Comparison of ENCODE assay signal across 21 mouse cellular contexts in genomic region chr16:8752334-8752733, GRCm38 (mm10). TPM values are rescaled to one million over a fixed set of nuclear protein-coding genes. Genes with fewer than 3 reads are reported as not detected.
DNase-seq lines count a peak whose midpoint lies in the region; ATAC-seq and TF ChIP-seq lines count a peak whose summit lies in the region.
"Had no signal": no experiment of that assay in that cellular context is flagged by ENCODE, and none has a peak within 500 bp of the region (broad histone marks: within the 10 kb centered on the region; RNA-seq: fewer than 3 reads in every experiment).

No protein-coding gene starts in this region.

- H3K9ac ChIP-seq in liver, embryonic 14.5 days (replicated peaks), result peak overlapping the region; percentile 60
- H3K9ac ChIP-seq in stomach, embryonic 16.5 days (ENCODE audit: low read length), result no peak overlapping the region
- no peak overlapping the region for H3K9ac ChIP-seq in midbrain, embryonic 15.5 days
- H3K9ac ChIP-seq: embryonic facial prominence, embryonic 15.5 days; forebrain, embryonic 12.5 days; limb, embryonic 13.5 days; lung, embryonic 15.5 days; midbrain, embryonic 12.5 days had no signal

- 0 out of 2 replicates have a peak, but pooled peaks have one; percentile 9 for TF ChIP-seq CTCF in liver, embryonic 14.5 days (IDR thresholded peaks at IDR 0.05; ENCODE audit: low read depth)

- WGBS in liver, embryonic 14.5 days (ENCODE audit: insufficient replicate concordance), result 9% methylated on average over 2 of the region's 2 CpGs
- 79% methylated on average over 2 of the region's 2 CpGs for WGBS in stomach, embryonic 16.5 days
- 94% methylated on average over 2 of the region's 2 CpGs for WGBS in midbrain, embryonic 15.5 days

- H3K27me3 ChIP-seq in erythroblast, embryonic 14.5 days (ENCODE audit: control insufficient read depth), result no peaks in the 10 kb centered on the region
- no peaks in the 10 kb centered on the region for H3K27me3 ChIP-seq in liver, embryonic 14.5 days (ENCODE audit: control insufficient read depth, insufficient read depth, low read length)
- no peaks in the 10 kb centered on the region for H3K27me3 ChIP-seq in stomach, embryonic 16.5 days (ENCODE audit: control insufficient read depth, insufficient read depth, low read length)
- H3K27me3 ChIP-seq in midbrain, embryonic 15.5 days (replicated peaks), result no peaks in the 10 kb centered on the region
- H3K27me3 ChIP-seq: embryonic facial prominence, embryonic 15.5 days; forebrain, embryonic 12.5 days; limb, embryonic 13.5 days; lung, embryonic 15.5 days; midbrain, embryonic 12.5 days had no signal

- DNase-seq in spleen, postnatal 36 days (ENCODE audit: low spot score in 2 of 2), result peak; percentile 24 to 51
- no peak for DNase-seq in spleen, adult 18-20 months
- DNase-seq in liver, embryonic 14.5 days (ENCODE audit: low read depth in 3 of 3, low spot score in 3 of 3), result peak in 2 of 3 experiments; percentile 66 to 72
- no peak for DNase-seq in T-cell, adult 2 months (ENCODE audit: low spot score)
- DNase-seq in cerebellum, adult 8-10 months, result no peak
- DNase-seq: adrenal gland, adult 8-10 months; B cell, adult 2 months; cerebellum, adult 11 months; cerebellum, postnatal 36 days; gastrocnemius, postnatal 10 days; heart, adult 18-20 months had no signal

- peaks cover 94% of the 10 kb centered on the region for H3K4me1 ChIP-seq in erythroblast, embryonic 14.5 days (ENCODE audit: control insufficient read depth)
- H3K4me1 ChIP-seq in liver, embryonic 14.5 days (replicated peaks; ENCODE audit: control insufficient read depth in 2 of 2, insufficient read depth in 2 of 2, low read length in 1 of 2), result peaks cover 56 to 60% of the 10 kb centered on the region in 2 experiments
- H3K4me1 ChIP-seq in stomach, embryonic 16.5 days (ENCODE audit: control insufficient read depth, insufficient read depth, low read length), result 0 out of 2 replicates have a peak, but pooled peaks cover 2% of the 10 kb centered on the region
- H3K4me1 ChIP-seq in midbrain, embryonic 15.5 days, result no peaks in the 10 kb centered on the region
- H3K4me1 ChIP-seq: embryonic facial prominence, embryonic 15.5 days; forebrain, embryonic 12.5 days; limb, embryonic 13.5 days; lung, embryonic 15.5 days; midbrain, embryonic 12.5 days had no signal

- peak overlapping the region; percentile 63 for H3K4me2 ChIP-seq in liver, embryonic 14.5 days (ENCODE audit: low read depth)
- H3K4me2 ChIP-seq in stomach, embryonic 16.5 days (ENCODE audit: low read depth, low read length), result no peak overlapping the region
- no peak overlapping the region for H3K4me2 ChIP-seq in midbrain, embryonic 15.5 days
- H3K4me2 ChIP-seq: embryonic facial prominence, embryonic 15.5 days; forebrain, embryonic 12.5 days; limb, embryonic 13.5 days; lung, embryonic 15.5 days; midbrain, embryonic 12.5 days had no signal

- ATAC-seq in liver, embryonic 14.5 days (ENCODE audit: insufficient read depth), result peak; percentile 89
- peak; percentile 44; the same call in 1 of the 2 replicates for ATAC-seq in stomach, embryonic 16.5 days (ENCODE audit: insufficient read depth, low FRiP score)
- no peak for ATAC-seq in midbrain, embryonic 15.5 days (replicated peaks)
- ATAC-seq: inflammation-experienced regulatory T-cells, adult 6 months had no signal

- peak; percentile 76 for TF ChIP-seq EP300 in liver, embryonic 14.5 days (IDR thresholded peaks at IDR 0.05; ENCODE audit: low read depth)

- H3K4me3 ChIP-seq in erythroblast, embryonic 14.5 days (replicated peaks), result peak overlapping the region; percentile 54
- H3K4me3 ChIP-seq in liver, embryonic 14.5 days (ENCODE audit: insufficient read depth in 1 of 2, low read depth in 2 of 2, low read length in 2 of 2), result peak overlapping the region in 1 of 2 experiments; percentile 11; a peak in 2 of 4 replicates
- H3K4me3 ChIP-seq in stomach, embryonic 16.5 days (replicated peaks; ENCODE audit: low read length), result no peak overlapping the region
- no peak overlapping the region for H3K4me3 ChIP-seq in midbrain, embryonic 15.5 days
- H3K4me3 ChIP-seq: embryonic facial prominence, embryonic 15.5 days; forebrain, embryonic 12.5 days; limb, embryonic 13.5 days; lung, embryonic 15.5 days; midbrain, embryonic 12.5 days had no signal

- peaks cover 11% of the 10 kb centered on the region for H3K9me3 ChIP-seq in erythroblast, embryonic 14.5 days (ENCODE audit: control insufficient read depth, low read length)
- no peaks in the 10 kb centered on the region for H3K9me3 ChIP-seq in liver, embryonic 14.5 days (ENCODE audit: control insufficient read depth, low read length)
- no peaks in the 10 kb centered on the region for H3K9me3 ChIP-seq in stomach, embryonic 16.5 days (replicated peaks; ENCODE audit: control insufficient read depth, low read length)
- H3K9me3 ChIP-seq in midbrain, embryonic 15.5 days, result no peaks in the 10 kb centered on the region
- H3K9me3 ChIP-seq: embryonic facial prominence, embryonic 15.5 days; forebrain, embryonic 12.5 days; limb, embryonic 13.5 days; lung, embryonic 15.5 days; midbrain, embryonic 12.5 days had no signal

- H3K36me3 ChIP-seq in erythroblast, embryonic 14.5 days (ENCODE audit: control insufficient read depth), result peaks cover 27% of the 10 kb centered on the region
- no peaks in the 10 kb centered on the region for H3K36me3 ChIP-seq in liver, embryonic 14.5 days (replicated peaks; ENCODE audit: control insufficient read depth, insufficient read depth, low read depth)
- no peaks in the 10 kb centered on the region for H3K36me3 ChIP-seq in stomach, embryonic 16.5 days (ENCODE audit: control insufficient read depth, insufficient read depth, low read length)
- no peaks in the 10 kb centered on the region for H3K36me3 ChIP-seq in midbrain, embryonic 15.5 days (replicated peaks)
- H3K36me3 ChIP-seq: embryonic facial prominence, embryonic 15.5 days; forebrain, embryonic 12.5 days; limb, embryonic 13.5 days; lung, embryonic 15.5 days; midbrain, embryonic 12.5 days had no signal

- peak overlapping the region; percentile 97 for H3K27ac ChIP-seq in liver, embryonic 14.5 days
- no peak overlapping the region for H3K27ac ChIP-seq in stomach, embryonic 16.5 days (ENCODE audit: low read length)
- no peak overlapping the region for H3K27ac ChIP-seq in midbrain, embryonic 15.5 days
- H3K27ac ChIP-seq: embryonic facial prominence, embryonic 15.5 days; forebrain, embryonic 12.5 days; limb, embryonic 13.5 days; lung, embryonic 15.5 days; macrophage; midbrain, embryonic 12.5 days had no signal

RNA-seq across cellular contexts. Expression of gene Usp7, which starts 39.8 kb away (rescaled TPM):
- 6.0 and 6.8 TPM in 2 replicates for polyA plus RNA-seq in erythroblast, embryonic 14.5 days (2012)
- polyA plus RNA-seq in liver, embryonic 14.5 days (2012; rRNA removed), result 37.6 and 57.5 TPM in 2 replicates
- 35.5 and 41.9 TPM in 2 replicates for polyA plus RNA-seq in liver, embryonic 14.5 days (2014; fragmentation: Nextera tagmentation; extraction: Ambion mirVana)
- 24.4 and 28.6 TPM in 2 replicates for polyA plus RNA-seq in stomach, embryonic 16.5 days (2015; fragmentation: Nextera tagmentation; extraction: Ambion mirVana)
- polyA plus RNA-seq in midbrain, embryonic 15.5 days (2015; fragmentation: Nextera tagmentation; extraction: Ambion mirVana), result 32.2 and 34.2 TPM in 2 replicates

Comparison
In these comparisons a context has a peak if more than half of its experiments do, and no peak if none do; other contexts are left out.
1. DNase-seq: peak in spleen, postnatal 36 days (2 of 2) and liver, embryonic 14.5 days (2 of 3); none in spleen, adult 18-20 months (0 of 2), T-cell, adult 2 months (single experiment) and cerebellum, adult 8-10 months (single experiment).